Mouse (Mus musculus): ENCODE measurements around the gene Fgfbp3.
"Not testable (repeated sequence)": the region's sequence is repeated elsewhere in the genome, so short reads cannot be mapped to it uniquely, and the experiment has no call there.

Gene Fgfbp3

DNA sequence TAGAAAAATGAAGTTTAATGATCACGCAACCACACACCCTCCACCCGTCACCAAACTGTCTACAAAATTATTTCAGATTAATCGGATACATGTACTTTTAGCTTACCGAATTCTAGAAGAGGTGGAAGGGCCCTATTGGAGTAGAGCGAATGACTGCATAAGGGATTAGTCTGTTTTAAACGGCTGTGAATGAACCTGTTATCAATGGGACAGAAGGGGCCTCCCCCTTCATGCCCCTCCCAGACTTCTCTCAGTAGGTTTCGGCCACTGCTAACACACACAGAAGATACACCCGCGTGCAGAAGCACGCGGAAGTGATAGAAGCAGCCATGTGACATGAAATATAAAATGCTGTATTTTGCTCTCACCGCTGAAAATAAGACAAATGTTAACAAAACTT lies at the start of gene Fgfbp3:
Gene Fgfbp3 (minus strand): TSS at position 150 of the 400 bp plus-strand sequence.
- peak; percentile 92 for DNase-seq (ENCODE audit: low read depth, low spot score)

DNA sequence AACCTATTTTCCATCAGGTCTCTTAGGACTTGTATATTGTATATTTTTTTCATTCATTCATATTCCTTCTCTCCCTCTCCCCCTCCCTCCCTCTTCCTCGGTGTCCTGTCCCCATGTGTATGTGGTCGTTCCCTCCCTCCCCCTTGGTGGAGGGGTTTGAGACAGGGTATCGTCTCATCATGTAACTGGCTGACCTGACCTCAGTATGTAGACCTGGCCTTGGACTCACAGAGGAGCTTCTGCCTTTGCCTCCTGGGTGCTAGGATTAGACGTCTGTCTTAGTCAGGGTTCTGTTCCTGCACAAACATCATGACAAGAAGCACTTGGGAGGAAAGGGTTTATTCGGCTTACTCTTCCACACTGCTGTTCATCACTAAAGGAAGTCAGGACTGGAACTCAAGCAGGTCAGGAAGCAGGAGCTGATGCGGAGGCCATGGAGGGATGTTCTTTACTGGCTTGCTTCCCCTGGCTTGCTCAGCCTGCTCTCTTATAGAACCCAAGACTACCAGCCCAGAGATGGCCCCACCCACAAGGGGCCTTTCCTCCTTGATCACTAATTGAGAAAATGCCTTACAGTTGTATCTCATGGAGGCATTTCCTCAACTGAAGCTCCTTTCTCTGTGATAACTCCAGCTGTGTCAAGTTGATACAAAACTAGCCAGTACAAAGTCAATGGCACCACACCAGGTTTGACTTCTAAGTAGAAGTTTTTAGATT lies 43.3 kb upstream of the Fgfbp3 start:
- DNase-seq (ENCODE audit: low read depth, low spot score) = not testable (repeated sequence)

DNA sequence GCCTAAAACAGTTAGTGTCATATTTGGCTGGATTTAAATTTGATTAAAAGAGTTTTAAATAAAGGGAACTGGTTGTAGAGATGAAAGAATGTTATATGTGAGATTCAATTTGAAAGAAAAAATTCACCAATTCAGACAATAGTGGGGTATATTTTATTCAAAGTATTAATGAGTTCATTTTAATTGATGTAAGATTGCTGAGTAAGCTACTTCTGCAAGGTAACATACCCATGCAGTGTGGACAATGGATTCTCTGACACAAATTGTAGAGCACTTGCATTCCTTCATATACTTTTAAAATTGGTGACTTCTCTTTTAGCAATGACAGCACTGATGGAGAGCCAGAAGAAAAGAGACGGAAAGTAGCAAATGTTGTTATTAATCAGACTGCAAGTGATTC lies 41.9 kb upstream of the Fgfbp3 start:
- no peak for DNase-seq (ENCODE audit: low read depth, low spot score)

DNA sequence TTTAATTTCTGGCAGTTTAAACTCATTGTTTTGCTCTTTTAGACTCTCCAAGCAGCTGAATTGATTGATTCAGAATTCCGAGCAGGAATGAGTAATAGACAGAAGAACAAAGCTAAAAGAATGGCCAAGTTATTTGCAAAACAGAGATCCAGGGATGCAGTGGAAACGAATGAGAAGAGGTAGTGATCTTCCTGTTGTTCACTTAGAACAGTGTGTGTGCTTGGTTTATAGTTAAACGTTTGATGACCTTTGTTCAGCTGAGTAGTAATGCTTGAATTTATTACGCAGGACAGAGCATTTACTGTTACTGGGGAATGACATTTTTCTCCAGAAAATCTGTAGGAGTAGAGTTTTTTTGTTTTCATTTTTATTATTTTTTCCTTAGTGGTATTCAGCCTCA lies 38.9 kb upstream of the Fgfbp3 start:
- DNase-seq (ENCODE audit: low read depth, low spot score) = no peak

DNA sequence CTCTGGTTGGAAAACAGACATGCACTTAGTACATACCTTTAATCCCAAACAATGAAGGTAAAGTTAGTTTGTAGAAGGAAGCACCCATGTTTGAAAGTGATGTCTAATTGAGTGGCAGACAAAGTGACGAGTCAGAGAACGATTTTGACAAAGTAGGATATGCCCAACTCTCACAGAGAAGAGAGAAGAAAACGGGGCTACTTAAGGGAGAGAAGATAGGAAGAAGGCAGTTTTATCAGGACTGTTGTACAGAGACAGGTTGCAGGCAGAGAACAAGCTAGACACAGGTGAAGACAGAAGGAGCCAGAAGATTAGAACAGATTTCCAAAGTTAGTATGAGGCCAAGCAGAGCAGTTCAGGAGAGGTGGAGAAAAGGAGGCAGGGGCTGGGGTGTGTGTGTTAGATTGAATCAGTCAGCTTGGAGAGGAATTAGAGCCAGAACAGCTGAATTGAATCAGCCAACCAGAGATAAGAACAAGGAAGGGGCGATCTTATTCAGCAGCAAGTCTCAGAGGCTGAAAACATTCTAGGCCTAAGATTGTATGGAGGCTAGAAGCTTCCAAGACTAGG lies 34.3 kb upstream of the Fgfbp3 start:
- DNase-seq (ENCODE audit: low read depth, low spot score) = no peak

DNA sequence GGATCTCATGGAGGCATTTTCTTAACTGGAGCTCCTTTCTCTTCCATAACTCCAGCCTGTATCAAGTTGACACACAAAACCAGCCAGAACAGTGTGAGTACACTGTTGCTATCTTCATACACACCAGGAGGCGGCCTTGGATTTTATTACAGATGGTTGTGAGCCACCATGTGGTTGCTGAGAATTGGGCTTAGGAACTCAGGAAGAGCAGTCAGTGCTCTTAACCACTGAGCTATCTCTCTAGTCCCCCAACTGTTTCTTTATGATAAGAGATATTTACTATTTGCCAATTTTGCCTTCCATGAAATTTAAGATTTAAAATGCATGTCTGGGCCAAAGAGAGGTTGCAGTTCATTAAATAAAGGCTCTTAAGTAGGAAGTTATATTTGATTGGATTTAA lies 20.6 kb upstream of the Fgfbp3 start:
- DNase-seq (ENCODE audit: low read depth, low spot score) = no peak

DNA sequence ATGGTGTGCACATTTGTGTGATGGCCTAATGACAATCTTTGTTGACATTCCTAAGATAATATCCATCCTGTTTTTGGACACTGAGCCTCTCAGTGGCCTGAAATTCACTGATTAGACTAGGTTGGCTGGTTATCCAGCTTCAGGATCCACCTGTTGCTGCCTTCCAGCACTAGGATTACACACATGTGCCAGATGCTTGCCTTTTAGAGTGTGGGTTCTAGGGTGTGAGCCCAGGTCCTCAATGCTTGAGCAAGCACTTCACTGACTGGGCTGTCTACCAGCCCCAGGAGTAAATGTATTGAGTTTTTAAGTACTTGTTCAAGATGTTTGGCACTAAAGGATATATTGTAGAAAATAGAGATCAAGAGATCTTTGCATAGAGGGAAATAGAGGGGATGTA lies 18.6 kb upstream of the Fgfbp3 start:
- DNase-seq (ENCODE audit: low read depth, low spot score) = no peak

DNA sequence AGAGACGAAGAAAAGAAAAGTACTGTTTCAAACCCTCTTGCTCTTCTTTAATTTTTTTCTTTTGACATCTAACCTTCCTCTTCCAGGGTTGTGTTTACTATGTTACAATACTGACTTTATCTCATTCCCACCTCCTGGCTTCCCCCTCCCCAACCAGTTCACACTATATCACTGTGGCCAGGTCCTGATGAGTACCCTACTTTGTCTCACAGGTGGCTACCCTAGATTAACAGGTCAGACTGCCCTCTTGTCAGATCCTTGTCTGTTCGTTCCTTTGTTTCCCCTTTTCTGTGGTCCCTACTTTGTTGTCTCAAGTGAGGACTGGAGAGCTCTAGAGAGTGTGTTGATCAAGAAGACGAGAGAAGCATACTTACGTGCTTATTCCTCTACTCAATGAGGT lies 16.9 kb upstream of the Fgfbp3 start:
- no peak for DNase-seq (ENCODE audit: low read depth, low spot score)

DNA sequence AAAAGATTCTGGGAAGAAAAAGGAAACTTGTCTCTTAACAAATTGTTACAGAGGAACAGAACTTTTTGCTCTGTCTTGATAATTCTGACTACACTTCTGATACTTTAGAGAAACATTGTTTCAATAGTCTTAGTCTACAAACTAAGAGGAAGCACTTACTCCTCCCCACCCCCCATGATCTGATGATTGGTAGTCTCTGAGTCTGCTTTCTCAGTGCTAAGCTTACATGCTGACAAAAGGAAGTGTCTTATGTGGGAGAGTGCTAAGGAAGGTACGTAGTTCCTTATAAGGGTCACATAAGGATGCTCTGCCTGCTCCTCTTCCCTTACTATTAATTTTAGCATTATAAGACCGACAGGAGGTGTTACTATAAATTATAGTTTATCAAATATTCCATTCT lies 13.2 kb upstream of the Fgfbp3 start:
- peak; percentile 42 for DNase-seq (ENCODE audit: low read depth, low spot score)

DNA sequence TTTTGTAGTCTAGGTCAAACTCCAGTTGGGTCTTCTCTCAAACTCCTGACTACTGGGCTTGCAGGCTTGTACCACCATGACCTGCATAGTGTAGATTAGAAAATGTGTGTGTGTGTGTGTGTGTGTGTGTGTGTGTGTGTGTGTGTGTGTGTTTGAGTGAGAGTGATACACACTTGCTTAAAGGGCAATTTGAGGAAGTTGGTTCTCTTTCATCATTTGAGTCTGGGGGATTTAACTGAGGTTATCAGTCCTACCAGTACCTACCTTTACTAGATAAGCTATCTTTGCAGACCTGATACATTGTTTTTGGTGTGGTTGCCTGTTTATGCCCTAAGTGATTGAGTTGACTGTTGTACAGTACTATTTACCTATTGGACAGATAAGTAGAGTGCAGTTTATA lies 12.7 kb upstream of the Fgfbp3 start:
- peak; percentile 35 for DNase-seq (ENCODE audit: low read depth, low spot score)

DNA sequence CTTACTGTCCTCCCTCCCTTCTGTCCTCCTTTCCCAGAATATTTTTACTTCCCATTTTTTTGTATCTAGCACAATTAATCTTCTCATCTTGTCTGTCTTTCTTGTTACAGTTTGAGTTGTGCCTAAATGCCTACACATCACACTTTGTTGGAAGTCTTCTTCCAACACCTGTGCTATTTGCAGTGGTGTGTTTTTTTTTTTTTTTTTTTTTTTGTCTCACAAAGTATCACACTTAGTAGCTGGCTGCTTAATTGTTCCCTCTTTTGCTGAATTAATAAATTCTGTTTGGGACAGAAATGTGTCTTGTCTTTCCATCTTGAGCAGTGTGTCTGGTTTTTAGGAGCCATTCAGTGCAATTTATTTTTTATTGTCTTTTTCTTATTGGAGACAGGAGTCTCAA lies 10.4 kb upstream of the Fgfbp3 start:
- DNase-seq (ENCODE audit: low read depth, low spot score) = no peak

DNA sequence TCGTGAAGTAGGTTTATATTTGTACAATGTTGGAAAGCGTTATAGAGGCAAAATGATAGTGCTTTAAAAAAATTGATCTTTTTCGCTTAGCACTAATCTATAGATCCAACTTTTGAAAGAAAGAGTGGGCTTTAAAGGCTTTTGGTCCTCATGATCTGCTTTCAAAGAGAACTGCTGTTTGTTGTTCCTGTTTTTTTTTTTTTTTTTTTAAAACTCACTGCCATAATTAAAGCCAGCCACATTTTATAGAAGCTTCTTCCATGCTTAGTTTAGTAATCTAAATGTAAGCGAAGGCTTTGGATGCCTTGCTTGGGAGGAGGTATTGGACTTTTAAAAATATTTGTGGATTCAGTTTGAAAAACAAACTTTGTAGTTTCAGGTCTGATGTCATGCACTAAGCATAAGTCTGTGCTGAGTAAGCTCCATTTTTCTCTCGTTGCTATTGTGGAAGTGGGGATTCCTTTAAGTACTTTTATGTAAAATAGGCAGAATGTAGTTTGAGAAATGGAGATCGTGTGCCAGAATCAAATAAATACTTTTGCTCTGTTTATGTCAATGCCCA lies 8.5 kb upstream of the Fgfbp3 start:
- peak; percentile 66 for DNase-seq (ENCODE audit: low read depth, low spot score)

DNA sequence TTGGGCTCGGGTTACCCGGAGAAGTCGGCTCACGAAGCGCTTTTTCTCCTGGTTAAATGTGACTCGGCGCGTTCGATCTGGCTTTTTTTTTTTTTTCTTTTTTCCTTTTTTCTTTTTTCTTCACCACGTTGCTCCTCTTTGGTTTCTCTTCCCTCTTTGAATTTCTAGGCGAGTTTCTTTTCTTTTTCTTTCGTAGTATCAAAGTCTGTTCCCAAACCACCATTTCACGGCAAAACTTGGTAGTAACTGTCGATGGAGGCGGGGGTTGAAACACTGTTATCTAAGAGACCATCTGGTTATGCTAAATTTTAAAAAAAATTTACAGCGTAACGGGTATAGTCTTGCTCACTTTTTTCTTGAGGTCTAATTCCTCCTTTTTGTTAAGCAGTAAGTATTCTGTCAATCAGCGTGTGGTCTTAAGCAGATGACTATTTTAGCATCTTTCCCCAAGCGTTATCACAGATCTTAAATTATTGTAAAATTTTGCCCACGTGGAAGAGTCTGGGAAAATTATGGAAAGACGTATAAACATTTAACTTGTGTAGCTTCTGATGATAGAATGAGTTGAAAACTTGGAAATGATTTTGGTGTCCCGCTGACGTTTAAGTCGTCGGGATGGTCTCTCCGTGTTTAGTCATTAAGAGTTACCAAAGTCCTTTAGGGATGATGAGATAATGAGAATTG lies 7.3 kb upstream of the Fgfbp3 start:
- DNase-seq (ENCODE audit: low read depth, low spot score) = no peak

DNA sequence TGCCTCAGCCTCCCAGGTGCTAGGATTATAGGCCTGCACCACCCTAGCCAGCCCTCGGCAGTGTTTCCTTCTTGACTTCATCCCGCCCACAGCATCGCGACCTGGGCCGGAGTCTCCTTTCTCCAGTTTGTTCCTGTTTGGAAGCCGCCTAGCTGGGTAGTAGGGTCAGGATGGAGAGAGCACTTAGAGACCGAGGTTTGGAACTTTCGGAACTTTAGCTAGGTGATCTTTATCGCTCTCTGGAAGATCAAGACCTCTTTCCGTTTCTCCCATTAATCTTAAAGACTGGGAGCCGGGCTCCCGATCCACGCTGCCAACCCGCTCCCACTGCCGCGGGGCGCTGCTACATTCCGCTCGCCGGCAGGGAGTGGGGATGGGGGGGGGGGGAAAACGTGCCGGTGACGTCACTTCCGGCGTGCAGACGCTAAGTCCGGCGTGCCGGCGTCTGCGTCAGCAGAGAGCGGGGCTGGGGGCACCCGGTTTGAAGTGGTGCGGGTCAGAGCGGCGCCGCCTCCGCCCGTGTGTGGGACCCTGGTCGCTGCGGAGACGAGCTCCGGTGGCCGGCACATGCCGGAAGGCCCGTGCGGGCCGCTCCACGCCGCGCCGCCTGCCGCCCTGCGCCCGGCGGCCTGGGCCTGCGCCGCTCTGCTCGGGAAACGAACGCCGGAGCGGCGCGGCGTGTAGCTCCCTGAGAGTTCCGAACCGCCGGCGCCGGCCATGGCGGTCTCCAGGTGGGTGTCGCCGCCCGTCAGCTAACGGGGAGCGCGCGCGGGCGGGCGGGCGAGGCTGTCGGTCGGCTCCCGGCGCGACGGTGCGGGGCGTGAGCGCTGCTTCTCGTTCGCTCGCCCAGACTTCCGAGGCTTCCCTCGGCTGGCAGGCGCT lies 6.5 kb upstream of the Fgfbp3 start, which contains the start of gene Btaf1:
Gene Btaf1 (plus strand): TSS at position 409 of the 882 bp plus-strand sequence.
- DNase-seq (ENCODE audit: low read depth, low spot score) = peak; percentile 93

DNA sequence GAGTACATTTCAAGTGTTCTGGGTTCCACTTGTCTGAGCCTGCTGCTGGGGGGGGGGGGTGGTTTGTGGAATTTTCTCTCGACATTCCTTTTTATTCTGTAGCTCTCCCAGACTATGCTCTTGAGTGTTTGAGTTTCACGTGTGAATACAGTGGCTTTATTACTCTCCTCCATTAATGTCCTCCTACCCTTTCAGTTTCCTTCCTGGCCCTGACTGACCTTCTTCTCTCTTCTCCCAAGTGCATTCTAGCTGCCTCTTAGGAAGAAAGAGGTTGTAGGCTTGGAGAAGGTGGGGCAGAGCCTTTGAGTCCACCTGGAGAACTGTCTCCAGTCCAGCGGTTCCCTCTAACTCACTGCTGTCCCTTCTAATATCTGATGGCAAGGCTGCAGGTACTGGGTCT lies 3.5 kb upstream of the Fgfbp3 start:
- no peak for DNase-seq (ENCODE audit: low read depth, low spot score)

DNA sequence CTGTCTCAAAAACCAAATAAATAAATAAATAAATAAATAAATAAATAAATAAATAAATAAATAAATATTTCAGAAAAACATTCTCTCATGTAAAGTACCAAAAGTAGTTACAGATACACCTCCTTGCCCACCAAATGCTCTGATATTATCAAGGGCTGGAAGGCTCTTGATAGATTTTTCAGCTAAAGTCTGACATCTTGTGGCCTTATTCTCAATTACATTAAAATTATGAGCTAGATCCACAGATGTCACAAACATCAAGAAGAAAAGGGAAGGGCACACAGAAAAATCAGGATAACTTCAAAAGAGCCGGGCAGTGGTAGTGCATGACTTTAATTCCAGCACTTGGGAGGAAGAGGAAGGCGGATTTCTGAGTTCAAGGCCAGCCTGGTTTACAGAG lies 2.6 kb upstream of the Fgfbp3 start:
- DNase-seq (ENCODE audit: low read depth, low spot score) = peak; percentile 65

DNA sequence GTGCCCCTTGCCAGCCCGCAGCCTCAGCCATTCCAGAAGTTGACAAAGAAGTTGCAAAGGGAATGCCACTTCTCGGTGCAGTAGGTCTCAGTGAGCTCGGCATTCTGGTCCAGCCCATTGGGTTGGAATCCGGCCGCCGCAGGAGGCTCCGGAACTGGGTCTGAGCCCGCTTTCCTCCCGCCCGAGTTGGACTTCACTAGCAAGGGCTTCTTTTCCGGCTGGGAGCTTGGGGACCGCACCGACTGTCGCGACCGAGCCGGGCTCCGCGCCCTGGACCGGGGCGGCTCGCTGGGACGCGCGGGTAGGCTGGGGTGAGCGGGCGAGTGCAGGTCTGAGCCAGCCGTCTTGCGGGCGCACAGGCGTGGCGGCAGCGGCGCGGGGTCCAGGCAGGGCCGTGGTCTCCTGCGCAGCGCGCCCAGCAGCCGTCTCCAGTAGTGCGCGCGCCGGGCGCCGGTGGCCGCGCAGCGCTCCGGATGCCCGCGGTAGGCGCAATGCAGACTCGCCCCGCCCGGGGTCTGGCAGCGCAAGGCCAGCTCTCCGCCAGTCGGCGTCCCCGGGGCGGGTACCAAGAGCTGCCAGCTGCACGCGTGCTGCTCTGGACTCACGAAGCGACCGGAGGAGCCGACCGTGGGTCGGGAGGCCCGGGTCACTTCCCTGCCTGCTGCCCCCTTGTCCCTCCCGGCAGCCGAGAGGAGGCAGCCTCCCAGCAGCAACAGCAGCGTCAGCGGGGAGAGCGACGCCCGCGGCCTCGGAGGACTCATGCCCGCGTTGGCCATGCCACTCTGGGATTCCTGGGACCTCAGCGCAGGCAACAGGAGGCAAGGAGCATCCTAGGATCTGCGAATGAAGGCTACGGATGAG lies 744 bp downstream of the Fgfbp3 start:
- DNase-seq (ENCODE audit: low read depth, low spot score) = peak; percentile 89

DNA sequence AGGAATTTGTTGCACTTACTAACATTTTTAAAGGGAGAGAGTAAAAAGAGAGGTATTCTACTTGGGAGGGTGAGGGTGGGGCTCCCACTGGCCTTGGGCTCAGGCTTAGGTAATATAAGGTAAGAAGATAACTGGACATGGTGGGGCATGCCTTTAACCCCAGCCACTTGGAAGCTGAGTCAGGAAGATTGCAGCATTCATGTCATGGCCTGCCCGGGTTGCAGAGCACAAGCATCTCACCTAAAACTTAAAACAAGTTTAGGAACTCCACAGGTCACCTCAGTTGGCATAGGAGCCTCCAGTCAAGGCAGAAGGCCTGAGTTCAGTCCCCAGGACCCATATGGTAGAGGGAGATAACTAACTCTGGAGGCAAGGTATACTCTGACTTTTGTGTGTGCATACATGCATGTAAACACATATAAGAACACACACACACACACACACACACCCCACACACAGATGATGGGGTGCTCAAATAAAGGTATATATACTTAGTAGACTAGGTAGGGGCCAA lies 2.5 kb downstream of the Fgfbp3 start:
- no peak for DNase-seq (ENCODE audit: low read depth, low spot score)

DNA sequence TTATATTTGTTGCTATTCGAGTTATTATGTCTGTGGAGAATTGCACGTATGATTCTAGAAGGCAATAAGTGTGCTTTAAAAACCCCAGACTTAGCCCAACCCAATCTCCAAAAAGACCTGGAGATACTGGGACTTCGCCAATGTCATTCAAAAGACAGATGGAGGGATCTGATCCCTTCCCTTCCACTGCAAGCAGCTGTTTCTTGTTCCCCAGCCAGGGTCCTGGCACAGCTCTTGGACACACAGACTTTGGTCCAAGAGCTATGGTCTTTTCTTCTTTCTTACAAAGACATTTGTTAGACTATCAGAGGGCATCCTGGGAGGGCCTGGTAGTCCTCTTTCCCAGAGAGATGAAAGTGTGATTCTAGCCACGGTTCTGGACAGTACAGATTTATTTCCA lies 3.2 kb downstream of the Fgfbp3 start:
- no peak for DNase-seq (ENCODE audit: low read depth, low spot score)

DNA sequence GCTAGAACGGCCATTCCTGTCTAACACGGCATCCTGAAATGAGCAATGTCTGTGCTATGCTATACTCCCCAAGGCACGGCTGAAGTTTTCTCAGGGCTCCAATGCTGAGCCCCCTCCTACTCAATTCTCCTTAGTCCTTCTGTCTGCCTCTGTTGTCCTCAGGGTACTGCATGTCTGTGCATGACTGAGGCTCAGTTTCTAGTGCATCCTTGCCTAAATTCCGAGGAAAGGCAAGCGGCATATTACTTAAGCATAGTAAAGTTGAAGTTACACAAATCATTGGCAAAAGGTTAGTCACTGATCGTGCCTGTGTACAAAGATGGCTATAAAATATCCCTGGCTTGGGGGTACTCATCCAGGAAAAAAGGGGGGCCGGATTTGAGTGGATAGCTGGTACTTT lies 6.4 kb downstream of the Fgfbp3 start:
- no peak for DNase-seq (ENCODE audit: low read depth, low spot score)
